Mouse (Mus musculus) kidney, embryonic 14.5 days (tissue): ENCODE measurements around the gene Ksr1. TPM values are rescaled to one million over a fixed set of nuclear protein-coding genes. Genes with fewer than 3 reads are reported as not detected.

Source experiments
- ATAC-seq: fragments of 200-750 bp; cut with Nextera tagmentation; 2 replicates; pipeline ENCODE4 v1.8.0; 2017; ENCODE audit warnings: moderate number of reproducible peaks, mild to moderate bottlenecking, moderate TSS enrichment, moderate library complexity; ENCODE audit not compliant: low FRiP score, low TSS enrichment
- H3K27ac ChIP-seq: fragments of 300-500 bp; sonication (generic); 2 replicates; pipeline ENCODE4 v1.5.1; 2014; ENCODE audit warnings: low read depth, mild to moderate bottlenecking, low read length, moderate library complexity, mixed read lengths
- H3K27me3 ChIP-seq: fragments of 300-500 bp; sonication (generic); 2 replicates; pipeline ENCODE4 v1.6.1; 2014; ENCODE audit warnings: mild to moderate bottlenecking, low read length; ENCODE audit not compliant: control insufficient read depth, insufficient read depth
- H3K36me3 ChIP-seq: fragments of 300-500 bp; sonication (generic); 2 replicates; pipeline ENCODE4 v1.6.1; 2014; ENCODE audit warnings: low read length, mixed read lengths; ENCODE audit not compliant: control insufficient read depth, insufficient read depth
- H3K4me1 ChIP-seq: fragments of 300-500 bp; sonication (generic); 2 replicates; pipeline ENCODE4 v1.6.1; 2014; ENCODE audit warnings: low read length, mixed read lengths; ENCODE audit not compliant: control insufficient read depth, insufficient read depth
- H3K4me2 ChIP-seq: fragments of 300-500 bp; sonication (generic); replicated peaks from 2 replicates; pipeline ENCODE4 v1.6.1; 2014; ENCODE audit warnings: low read depth, mild to moderate bottlenecking, low read length
- H3K4me3 ChIP-seq: fragments of 300-500 bp; sonication (generic); 2 replicates; pipeline ENCODE4 v1.5.1; 2014; ENCODE audit warnings: mild to moderate bottlenecking, low read length
- H3K9ac ChIP-seq: fragments of 300-500 bp; sonication (generic); 2 replicates; pipeline ENCODE4 v1.6.1; 2014; ENCODE audit warnings: low read depth, mild to moderate bottlenecking, low read length, moderate library complexity
- H3K9me3 ChIP-seq: fragments of 300-500 bp; sonication (generic); 2 replicates; pipeline ENCODE4 v1.6.1; 2016; ENCODE audit warnings: low read length; ENCODE audit not compliant: control insufficient read depth
- WGBS: fragments of 180-500 bp; shearing (Covaris S2); extraction: QIAGEN DNeasy Blood & Tissue Kit; methylation state at CpG from one replicate; pipeline ENCODE4 v1.1.7; 2014; 5-methylcytosine and 5-hydroxymethylcytosine counted together
- polyA plus RNA-seq: library from polyadenylated mRNA; unstranded; fragments of >200 nt; fragmentation: Nextera tagmentation; extraction: Ambion mirVana; gene quantifications from 2 replicates; pipeline ENCODE4 v1.2.1, GENCODE M21; 2014

Ksr1 gene
- polyA plus RNA-seq, 1 experiment from 2014 or later: 4.1 TPM

DNA sequence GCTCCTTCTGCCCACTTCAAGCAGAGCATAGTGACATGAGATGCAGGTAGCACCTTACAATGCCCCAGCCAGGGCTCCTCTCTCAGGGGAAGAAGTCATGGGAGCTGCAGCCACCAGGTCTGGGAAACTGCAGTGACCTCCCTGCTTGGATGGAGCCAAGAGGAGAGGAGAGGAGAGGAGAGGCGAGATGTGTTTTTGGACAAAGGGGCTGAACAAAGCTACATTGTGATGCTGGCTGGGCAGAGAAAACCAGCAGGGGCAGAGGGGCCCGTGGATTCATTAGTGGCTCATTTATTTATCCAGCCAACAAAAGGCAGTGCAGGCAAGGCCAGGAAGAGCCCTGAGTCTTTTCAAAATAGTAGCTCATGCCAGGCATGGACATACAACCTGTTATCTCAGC, 50.5 kb downstream of the Ksr1 start:
- WGBS: 50% methylated on average over 2 of the region's 2 CpGs
- ATAC-seq: no peak
- Histone ChIP-seq H3K4me2 (no peak overlapping the region), H3K27me3 (no peaks in the 10 kb centered on the region), H3K9me3 (no peaks in the 10 kb centered on the region), H3K4me3 (no peak overlapping the region), H3K9ac (no peak overlapping the region), H3K4me1 (peaks cover 14% of the 10 kb centered on the region), H3K27ac (no peak overlapping the region), H3K36me3 (no peaks in the 10 kb centered on the region)

DNA sequence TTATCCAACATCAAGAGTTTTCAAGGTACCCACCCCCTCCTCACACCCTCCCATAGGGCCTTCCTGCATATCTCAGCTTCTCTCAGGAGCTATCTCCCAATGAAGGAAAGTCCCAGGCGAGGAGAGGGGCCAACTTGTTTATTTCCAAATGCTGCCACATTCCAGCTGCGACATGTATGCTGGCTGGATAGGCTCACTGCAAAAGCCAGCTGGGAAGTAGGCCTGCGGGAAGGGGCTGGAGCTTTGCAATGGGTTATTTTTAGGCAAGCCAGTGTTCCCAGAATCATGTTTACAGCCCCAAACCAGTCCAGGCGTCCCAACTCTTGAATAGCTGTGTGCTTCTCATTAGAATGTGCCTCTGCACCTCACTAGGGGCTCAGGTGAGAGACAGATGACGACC, 51.5 kb downstream of the Ksr1 start:
- H3K9ac ChIP-seq: no peak overlapping the region
- peak overlapping the region; percentile 59; the same call in 1 of the 2 replicates for H3K27ac ChIP-seq
- 59% methylated on average over 5 of the region's 5 CpGs for WGBS
- no peaks in the 10 kb centered on the region for H3K36me3 ChIP-seq
- ATAC-seq: no peak
- peaks cover 14% of the 10 kb centered on the region for H3K4me1 ChIP-seq
- H3K4me2 ChIP-seq: no peak overlapping the region
- no peaks in the 10 kb centered on the region for H3K9me3 ChIP-seq
- no peak overlapping the region for H3K4me3 ChIP-seq
- no peaks in the 10 kb centered on the region for H3K27me3 ChIP-seq

DNA sequence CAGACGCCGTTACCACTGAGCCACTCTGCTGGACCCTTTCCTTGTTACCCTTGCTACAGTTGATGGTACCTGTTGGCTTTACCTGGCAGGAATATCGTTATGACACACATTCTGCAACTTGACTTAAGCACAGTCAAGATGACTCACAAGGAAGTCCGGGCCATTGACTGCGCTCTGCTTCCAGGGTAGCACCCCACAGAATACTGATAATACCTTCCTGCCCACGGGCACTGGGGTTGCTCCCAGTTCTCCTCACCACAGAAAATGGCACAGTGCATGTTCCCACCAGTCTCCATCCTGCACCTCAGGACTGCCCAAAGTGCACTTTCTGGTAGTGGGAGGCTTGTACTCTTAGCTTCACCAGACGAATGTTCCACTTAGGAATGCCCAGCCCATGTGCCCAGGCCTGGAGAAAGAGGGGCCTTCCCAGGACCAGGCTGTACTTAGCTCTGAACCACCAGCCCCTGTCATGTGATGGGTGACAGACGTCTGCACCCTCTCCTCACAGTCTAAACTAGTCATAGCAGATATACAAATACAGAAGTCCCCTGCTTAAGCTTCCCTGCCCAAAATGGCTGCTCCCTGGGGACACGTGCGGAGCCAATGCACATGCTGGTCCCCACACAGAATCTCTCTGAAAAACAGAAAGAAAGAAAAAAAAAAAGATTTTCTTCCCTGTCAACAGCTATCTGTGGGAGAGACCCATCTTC, 52.1 kb downstream of the Ksr1 start:
- Histone ChIP-seq H3K9me3 (no peaks in the 10 kb centered on the region), H3K36me3 (no peaks in the 10 kb centered on the region), H3K9ac (no peak overlapping the region), H3K27me3 (no peaks in the 10 kb centered on the region), H3K27ac (0 out of 2 replicates have a peak overlapping the region, but pooled peaks have one; percentile 4), H3K4me1 (peaks cover 10% of the 10 kb centered on the region), H3K4me2 (no peak overlapping the region), H3K4me3 (no peak overlapping the region)
- no peak for ATAC-seq
- WGBS: 85% methylated on average over 10 of the region's 10 CpGs

DNA sequence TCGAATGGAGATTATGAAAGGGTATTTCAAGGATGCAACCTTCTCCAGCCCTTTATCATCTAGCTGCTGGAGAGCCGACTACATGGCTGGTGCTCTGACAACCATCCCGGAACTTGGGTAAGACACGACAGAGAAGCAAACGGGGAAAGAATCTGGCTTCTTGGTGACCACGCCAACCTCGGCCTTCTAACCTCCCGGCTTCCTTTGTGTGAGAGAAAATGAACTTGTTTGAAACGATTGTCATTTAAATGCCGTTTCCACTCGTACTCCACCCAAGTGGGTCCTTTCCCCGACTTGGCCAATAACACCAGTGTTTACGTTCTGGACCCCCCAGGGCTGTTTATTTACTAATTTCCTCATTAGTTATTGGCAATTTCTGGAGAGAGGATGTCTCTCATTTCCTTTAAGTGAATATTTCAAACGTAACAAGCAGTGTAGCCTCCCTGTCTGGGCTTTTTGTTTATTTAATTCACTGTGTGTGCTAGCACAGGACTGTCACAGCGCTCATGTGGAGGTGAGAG, 52.8 kb downstream of the Ksr1 start:
- Histone ChIP-seq H3K36me3 (no peaks in the 10 kb centered on the region), H3K9ac (no peak overlapping the region), H3K9me3 (no peaks in the 10 kb centered on the region), H3K4me3 (no peak overlapping the region), H3K27me3 (no peaks in the 10 kb centered on the region), H3K27ac (no peak overlapping the region), H3K4me2 (no peak overlapping the region), H3K4me1 (peaks cover 3% of the 10 kb centered on the region; the same call in 1 of the 2 replicates)
- 85% methylated on average over 15 of the region's 15 CpGs for WGBS
- no peak for ATAC-seq

DNA sequence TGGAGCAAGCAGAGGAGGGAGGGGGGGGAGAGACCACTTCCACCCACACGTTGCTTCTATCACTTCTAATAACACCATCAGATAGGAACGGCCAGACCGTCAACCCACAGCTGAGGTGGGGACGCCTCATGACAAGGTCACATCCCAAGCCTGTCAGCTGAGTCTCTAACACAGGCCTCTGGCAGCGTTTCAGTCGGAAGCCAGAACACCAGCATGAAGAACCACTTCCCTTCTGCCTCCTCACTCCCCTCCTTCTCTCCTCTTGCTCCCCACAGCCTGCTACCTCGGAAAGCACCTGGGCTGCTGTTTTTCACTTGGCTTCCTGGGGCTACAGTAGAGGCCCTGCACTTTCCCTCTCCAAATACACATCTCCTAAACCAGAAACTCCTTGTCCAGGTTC, 53.4 kb downstream of the Ksr1 start:
- Histone ChIP-seq H3K4me3 (no peak overlapping the region), H3K4me2 (no peak overlapping the region), H3K9ac (no peak overlapping the region), H3K27me3 (no peaks in the 10 kb centered on the region), H3K4me1 (peaks cover 3% of the 10 kb centered on the region; the same call in 1 of the 2 replicates), H3K9me3 (no peaks in the 10 kb centered on the region), H3K27ac (no peak overlapping the region), H3K36me3 (no peaks in the 10 kb centered on the region)
- 59% methylated on average over 7 of the region's 7 CpGs for WGBS
- no peak for ATAC-seq

DNA sequence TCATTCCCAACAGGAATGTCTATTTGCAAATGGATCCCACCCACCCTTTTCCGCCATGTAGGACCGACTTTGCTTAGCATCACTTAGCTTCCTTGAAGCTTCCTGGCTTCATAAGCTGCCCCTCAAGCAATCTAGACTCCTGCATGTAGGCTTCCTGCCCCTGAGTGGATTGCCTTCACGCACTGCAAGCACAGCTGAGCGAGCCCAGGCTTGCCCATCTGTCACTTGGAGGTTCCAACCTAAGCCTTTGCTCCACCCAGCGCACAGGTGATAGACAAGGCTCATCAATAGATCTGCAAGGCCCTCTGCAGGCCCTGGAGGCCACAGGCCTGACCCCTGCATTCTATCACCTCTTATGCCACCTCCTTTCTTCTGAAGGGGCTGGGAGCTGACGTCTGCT, 54.0 kb downstream of the Ksr1 start:
- WGBS: 88% methylated on average over 6 of the region's 6 CpGs
- no peak overlapping the region for H3K4me3 ChIP-seq
- no peak overlapping the region for H3K27ac ChIP-seq
- no peaks in the 10 kb centered on the region for H3K9me3 ChIP-seq
- H3K4me1 ChIP-seq: peaks cover 3% of the 10 kb centered on the region; the same call in 1 of the 2 replicates
- H3K27me3 ChIP-seq: no peaks in the 10 kb centered on the region
- H3K9ac ChIP-seq: no peak overlapping the region
- ATAC-seq: no peak
- H3K36me3 ChIP-seq: no peaks in the 10 kb centered on the region
- no peak overlapping the region for H3K4me2 ChIP-seq

DNA sequence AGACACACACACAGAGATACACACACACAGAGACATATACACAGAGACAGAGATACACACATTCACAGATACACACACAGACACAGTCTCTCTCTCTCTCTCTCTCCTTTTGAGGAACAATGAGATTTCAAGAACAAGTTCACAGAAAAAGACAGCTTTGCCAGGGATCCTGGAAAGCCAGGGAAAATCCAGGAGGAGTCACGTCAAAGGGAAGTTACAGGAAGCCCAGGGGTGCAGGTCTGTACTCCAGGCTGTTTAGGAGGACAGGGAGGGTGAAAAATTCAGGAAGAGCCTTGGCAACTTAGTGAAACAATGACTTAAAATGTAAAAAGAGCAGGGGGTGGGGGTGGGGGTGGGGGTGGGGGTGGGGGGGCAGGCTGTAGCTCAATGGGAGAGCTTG, 56.5 kb downstream of the Ksr1 start:
- ATAC-seq: no peak

DNA sequence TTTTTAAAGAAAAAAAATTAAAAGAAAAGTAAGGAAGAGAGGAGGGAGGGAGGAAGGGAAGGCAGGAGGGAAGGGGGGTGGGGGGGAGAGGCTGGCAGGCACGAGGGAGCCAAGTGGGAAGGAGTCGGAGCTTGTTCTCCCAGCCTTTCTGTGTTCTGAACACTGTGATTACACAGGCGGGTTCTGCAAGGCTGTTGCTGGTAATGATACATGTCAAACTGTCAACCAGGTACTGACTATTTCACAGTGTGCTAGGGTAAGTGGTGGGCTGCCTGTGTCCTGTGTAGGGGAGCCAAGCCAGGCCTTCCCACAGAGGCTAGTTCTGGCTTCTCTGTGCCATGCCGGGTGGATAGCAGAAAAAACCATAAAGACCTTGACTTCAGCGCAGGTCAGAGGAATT, 57.2 kb downstream of the Ksr1 start:
- Histone ChIP-seq H3K27me3 (no peaks in the 10 kb centered on the region), H3K9ac (no peak overlapping the region), H3K4me1 (no peaks in the 10 kb centered on the region; the same call in 1 of the 2 replicates), H3K9me3 (no peaks in the 10 kb centered on the region), H3K36me3 (no peaks in the 10 kb centered on the region), H3K4me3 (no peak overlapping the region), H3K27ac (no peak overlapping the region), H3K4me2 (no peak overlapping the region)
- WGBS: 76% methylated on average over 5 of the region's 5 CpGs
- ATAC-seq: no peak

More for the DNA sequence above, 56.5 kb downstream of the Ksr1 start:
- H3K27me3 ChIP-seq: no peaks in the 10 kb centered on the region
- H3K27ac ChIP-seq: no peak overlapping the region; the same call in 1 of the 2 replicates
- H3K4me1 ChIP-seq: peaks cover 1% of the 10 kb centered on the region; the same call in 1 of the 2 replicates
- WGBS: 65% methylated on average over 1 of the region's 1 CpGs
- no peak overlapping the region for H3K4me3 ChIP-seq
- H3K9me3 ChIP-seq: no peaks in the 10 kb centered on the region
- no peak overlapping the region for H3K9ac ChIP-seq
- H3K4me2 ChIP-seq: no peak overlapping the region
- no peaks in the 10 kb centered on the region for H3K36me3 ChIP-seq

DNA sequence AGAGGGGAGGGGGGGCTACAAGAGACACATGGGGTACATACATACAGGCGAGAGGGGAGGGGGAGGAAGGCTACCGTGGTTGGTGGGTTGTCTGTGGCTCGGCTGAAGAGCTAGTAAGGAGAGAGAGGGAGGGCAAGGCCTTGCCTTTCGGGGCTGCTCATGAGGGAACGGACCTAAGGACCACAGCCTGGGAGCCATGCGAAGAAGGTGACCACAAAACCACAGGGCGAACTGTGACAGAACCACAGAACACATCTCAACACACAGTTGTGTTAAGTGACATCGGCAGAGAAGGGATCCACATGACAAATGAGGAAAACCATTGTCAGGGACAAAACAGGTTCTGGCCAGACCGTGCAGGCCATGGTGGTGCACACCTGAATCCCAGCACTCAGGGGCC, 57.9 kb downstream of the Ksr1 start:
- Histone ChIP-seq H3K27ac (no peak overlapping the region), H3K4me1 (peaks cover 1% of the 10 kb centered on the region; the same call in 1 of the 2 replicates), H3K9ac (no peak overlapping the region), H3K9me3 (no peaks in the 10 kb centered on the region), H3K27me3 (no peaks in the 10 kb centered on the region), H3K4me3 (no peak overlapping the region), H3K36me3 (no peaks in the 10 kb centered on the region), H3K4me2 (no peak overlapping the region)
- ATAC-seq: no peak
- 77% methylated on average over 9 of the region's 9 CpGs for WGBS
